Mouse (Mus musculus) C2C12 (cell line): Measurements from ENCODE around the gene E330034G19Rik. TPM values are rescaled to one million over a fixed set of nuclear protein-coding genes. Genes with fewer than 3 reads are reported as not detected.
"Not testable (repeated sequence)": the region's sequence is repeated elsewhere in the genome, so short reads cannot be mapped to it uniquely, and the experiment has no call there.

ENCODE experiments used
- H3K27me3 ChIP-seq: one replicate; pipeline ENCODE4 v1.6.1; 2011; ENCODE audit not compliant: control insufficient read depth, insufficient read depth, insufficient read length
- H3K36me3 ChIP-seq: one replicate; pipeline ENCODE4 v1.6.1; 2011; ENCODE audit not compliant: control insufficient read depth, insufficient read depth
- H3K4me3 ChIP-seq: one replicate; pipeline ENCODE4 v1.5.1; 2011; ENCODE audit warnings: mild to moderate bottlenecking, control low read depth; ENCODE audit not compliant: poor library complexity, insufficient read depth, severe bottlenecking
- H3K79me2 ChIP-seq: one replicate; pipeline ENCODE4 v1.6.1; 2011; ENCODE audit not compliant: control insufficient read depth, insufficient read depth
- H3K79me3 ChIP-seq: one replicate; pipeline ENCODE4 v1.6.1; 2011; ENCODE audit warnings: low read depth, control low read depth
- H3ac ChIP-seq: one replicate; pipeline ENCODE3; 2011; ENCODE audit warnings: low read depth; ENCODE audit not compliant: control insufficient read depth, insufficient read length
- CEBPB ChIP-seq: IDR thresholded peaks from one replicate; pipeline ENCODE4 v1.6.1; 2011; ENCODE audit warnings: low read depth, mild to moderate bottlenecking, control low read depth, moderate library complexity
- CTCF ChIP-seq: IDR thresholded peaks from one replicate; pipeline ENCODE4 v1.5.1; 2011; ENCODE audit not compliant: control insufficient read depth, insufficient read depth, insufficient read length
- FOSL1 ChIP-seq: IDR thresholded peaks from one replicate; pipeline ENCODE4 v1.8.0; 2011; ENCODE audit warnings: mild to moderate bottlenecking, low read length; ENCODE audit not compliant: poor library complexity, insufficient read depth, severe bottlenecking
- MAX ChIP-seq: IDR thresholded peaks from one replicate; pipeline ENCODE4 v1.6.1; 2011; ENCODE audit warnings: mild to moderate bottlenecking, control low read depth
- MYOD1 ChIP-seq: IDR thresholded peaks from one replicate; pipeline ENCODE4 v1.6.1; 2011; ENCODE audit warnings: low read depth; ENCODE audit not compliant: control insufficient read depth, insufficient read length
- MYOG ChIP-seq: IDR thresholded peaks from one replicate; pipeline ENCODE4 v1.6.1; 2011; ENCODE audit not compliant: control insufficient read depth, insufficient read length; ENCODE audit errors: extremely low read depth
- USF1 ChIP-seq: IDR thresholded peaks from one replicate; pipeline ENCODE4 v1.6.1; 2011; ENCODE audit warnings: low read depth, mild to moderate bottlenecking, control low read depth, moderate library complexity
- polyA plus RNA-seq: library from polyadenylated mRNA; unstranded; fragments of >200 nt; fragmentation: generic; extraction: Trizol; gene quantifications from one replicate; pipeline ENCODE4 v1.2.1, GENCODE M21; 2012; ENCODE audit warnings: missing spikeins

E330034G19Rik gene
- polyA plus RNA-seq, 1 experiment, result not detected

GRCm38 (mm10) chr14:24293631-24294030 lies 617 bp downstream of the E330034G19Rik start:
- Histone ChIP-seq H3K36me3 (no peaks in the 10 kb centered on the region), H3K27me3 (peaks cover 15% of the 10 kb centered on the region), H3K79me2 (no peaks in the 10 kb centered on the region), H3ac (no peak overlapping the region), H3K4me3 (no peak overlapping the region), H3K79me3 (no peaks in the 10 kb centered on the region)
- TF ChIP-seq FOSL1, result no peak
- no peak for TF ChIP-seq MYOG
- TF ChIP-seq MYOD1, result no peak
- TF ChIP-seq MAX, result no peak
- no peak for TF ChIP-seq CEBPB
- no peak for TF ChIP-seq CTCF
- TF ChIP-seq USF1, result no peak

DNA sequence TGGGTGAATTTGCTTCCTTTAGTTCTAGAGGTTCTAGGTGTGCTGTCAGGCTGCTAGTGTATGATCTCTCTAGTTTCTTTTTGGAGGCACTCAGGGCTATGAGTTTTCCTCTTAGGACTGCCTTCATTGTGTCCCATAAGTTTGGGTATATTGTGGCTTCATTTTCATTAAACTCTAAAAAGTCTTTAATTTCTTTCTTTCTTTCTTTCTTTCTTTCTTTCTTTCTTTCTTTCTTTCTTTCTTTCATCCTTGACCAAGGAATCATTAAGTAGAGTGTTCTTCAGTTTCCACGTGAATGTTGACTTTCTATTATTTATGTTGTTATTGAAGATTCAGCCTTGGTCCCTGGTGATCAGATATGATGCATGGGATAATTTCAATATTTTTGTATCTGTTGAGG lies 9.1 kb downstream of the E330034G19Rik start:
- H3K27me3 ChIP-seq, H3K36me3 ChIP-seq, H3K79me3 ChIP-seq, H3K4me3 ChIP-seq, H3ac ChIP-seq, H3K79me2 ChIP-seq: not testable (repeated sequence)

- H3K36me3 ChIP-seq, result no peaks in the 10 kb centered on the region
- TF ChIP-seq MYOG, result no peak
- TF ChIP-seq CEBPB, result no peak
- TF ChIP-seq MAX, result no peak
- TF ChIP-seq USF1, result no peak
- no peak for TF ChIP-seq FOSL1
- TF ChIP-seq CTCF, result no peak
- no peak for TF ChIP-seq MYOD1
- peaks cover 3% of the 10 kb centered on the region for H3K27me3 ChIP-seq
- H3K4me3 ChIP-seq, result no peak overlapping the region
- H3K79me2 ChIP-seq, result no peaks in the 10 kb centered on the region
- H3ac ChIP-seq, result no peak overlapping the region
- H3K79me3 ChIP-seq, result no peaks in the 10 kb centered on the region
Observed at GRCm38 (mm10) chr14:24306667-24307066, 13.7 kb downstream of the E330034G19Rik start.

DNA sequence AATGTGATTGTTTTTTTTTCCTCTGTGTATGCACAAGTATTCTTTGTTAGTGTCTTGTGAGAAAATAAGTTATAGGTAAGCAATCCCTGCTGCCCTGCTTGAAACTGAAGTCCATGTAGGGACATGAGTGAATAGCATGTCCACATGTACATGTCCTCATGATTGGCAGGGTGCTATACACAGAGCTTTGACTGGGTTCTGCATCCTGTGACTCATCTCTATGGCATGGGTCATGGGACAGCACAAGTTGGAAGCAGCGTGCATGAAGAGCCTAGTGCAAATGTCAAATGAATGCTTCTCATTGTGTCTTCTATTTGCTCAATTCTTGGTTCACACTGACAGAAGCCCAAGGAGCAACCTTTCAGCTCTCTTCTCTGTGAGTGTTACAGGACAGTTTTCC lies 14.1 kb downstream of the E330034G19Rik start:
- no peak for TF ChIP-seq USF1
- no peak for TF ChIP-seq MAX
- no peak for TF ChIP-seq MYOG
- TF ChIP-seq MYOD1, result no peak
- TF ChIP-seq CTCF, result no peak
- no peak for TF ChIP-seq CEBPB
- TF ChIP-seq FOSL1, result no peak
- Histone ChIP-seq H3K36me3 (no peaks in the 10 kb centered on the region), H3K79me3 (no peaks in the 10 kb centered on the region), H3K79me2 (no peaks in the 10 kb centered on the region), H3K27me3 (peaks cover 3% of the 10 kb centered on the region), H3ac (no peak overlapping the region), H3K4me3 (no peak overlapping the region)

GRCm38 (mm10) chr14:24311110-24311509 lies 18.1 kb downstream of the E330034G19Rik start:
- Histone ChIP-seq H3K79me3 (no peaks in the 10 kb centered on the region), H3K36me3 (no peaks in the 10 kb centered on the region), H3K27me3 (no peaks in the 10 kb centered on the region), H3ac (no peak overlapping the region), H3K79me2 (no peaks in the 10 kb centered on the region), H3K4me3 (no peak overlapping the region)
- TF ChIP-seq MYOG, result no peak
- no peak for TF ChIP-seq MAX
- TF ChIP-seq CTCF, result no peak
- no peak for TF ChIP-seq FOSL1
- no peak for TF ChIP-seq USF1
- TF ChIP-seq CEBPB, result no peak
- no peak for TF ChIP-seq MYOD1

DNA sequence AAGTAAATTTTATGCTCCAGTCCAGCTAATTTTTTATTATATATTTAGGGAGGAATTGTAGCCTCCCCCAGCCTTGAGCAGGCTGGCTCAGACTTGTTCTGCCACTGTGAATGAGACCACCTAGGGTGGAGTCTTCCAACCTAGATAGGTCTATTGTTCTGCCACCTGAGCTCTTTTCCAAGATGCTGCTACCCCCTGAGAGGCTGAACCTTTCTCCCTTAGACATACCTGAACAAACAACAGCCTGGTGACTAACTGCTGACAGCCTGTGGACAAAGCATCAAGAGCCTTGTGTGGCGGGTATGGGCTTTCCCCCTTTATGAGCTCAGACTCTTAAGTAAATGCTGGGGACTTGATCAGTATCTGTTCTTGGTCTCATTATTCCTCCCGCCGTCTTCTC lies 54.0 kb downstream of the E330034G19Rik start:
- H3K36me3 ChIP-seq, H3ac ChIP-seq, H3K27me3 ChIP-seq, H3K79me3 ChIP-seq, H3K4me3 ChIP-seq, H3K79me2 ChIP-seq: not testable (repeated sequence)

DNA sequence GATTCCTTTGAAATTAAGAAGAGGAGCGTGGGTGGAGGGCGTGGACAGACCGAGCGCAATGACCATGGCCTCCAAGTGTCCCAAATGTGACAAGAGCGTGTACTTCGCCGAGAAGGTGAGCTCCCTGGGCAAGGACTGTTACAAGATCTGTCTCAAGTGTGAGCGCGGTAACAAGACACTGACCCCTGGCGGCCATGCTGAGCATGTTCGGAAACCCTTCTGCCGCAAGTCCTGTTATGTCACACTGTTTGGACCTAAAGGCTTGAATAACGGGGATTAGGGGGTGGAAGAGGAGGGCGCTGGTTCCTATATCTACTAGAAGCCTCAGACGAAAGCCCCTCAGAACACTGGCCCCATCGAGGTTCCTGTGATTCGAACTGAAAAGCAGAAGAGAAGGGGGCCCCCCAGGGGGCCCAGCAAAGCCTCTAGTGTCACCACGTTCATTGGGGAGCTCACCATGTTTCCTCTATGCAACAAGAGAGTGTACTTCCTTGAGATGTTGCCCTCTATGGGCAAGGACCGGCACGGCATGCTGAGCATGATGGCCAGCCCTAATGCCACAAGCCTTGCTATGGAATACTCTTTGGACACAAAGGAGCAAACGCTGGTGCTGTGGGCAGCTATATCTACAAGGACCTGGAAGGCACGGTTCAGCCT lies 65.4 kb downstream of the E330034G19Rik start:
- no peak overlapping the region for H3ac ChIP-seq
- no peaks in the 10 kb centered on the region for H3K79me2 ChIP-seq
- H3K27me3 ChIP-seq, result peaks cover 8% of the 10 kb centered on the region
- TF ChIP-seq CTCF, result peak; percentile 66
- no peak for TF ChIP-seq MYOD1
- TF ChIP-seq MAX, result no peak
- TF ChIP-seq CEBPB, result no peak
- no peak for TF ChIP-seq MYOG
- TF ChIP-seq USF1, result no peak
- no peak for TF ChIP-seq FOSL1
- no peak overlapping the region for H3K4me3 ChIP-seq
- no peaks in the 10 kb centered on the region for H3K36me3 ChIP-seq
- no peaks in the 10 kb centered on the region for H3K79me3 ChIP-seq
